Mouse (Mus musculus) right cerebral cortex, postnatal 36 days (tissue): ENCODE data around the gene Odf3l1.

ENCODE experiments used
- DNase-seq, 2 experiments: peaks; one replicate each; pipeline ENCODE4 v3.0.0; 2022; ENCODE audit warnings: low spot score in 2 of 2, mixed read lengths in 1 of 2

The Odf3l1 gene

GRCm38 (mm10) chr9:56881539-56882082 lies 17.1 kb upstream of the Odf3l1 start:
- no peak for DNase-seq

- DNase-seq: no peak
These were observed 16.3 kb upstream of the Odf3l1 start for GRCm38 (mm10) chr9:56880790-56881189.

- DNase-seq: no peak
These were observed 12.8 kb upstream of the Odf3l1 start for GRCm38 (mm10) chr9:56877284-56877683.

- no peak for DNase-seq
These were observed 12.3 kb upstream of the Odf3l1 start for GRCm38 (mm10) chr9:56876784-56877183.

- no peak for DNase-seq
These were observed 8.6 kb upstream of the Odf3l1 start for GRCm38 (mm10) chr9:56873097-56873496.

GRCm38 (mm10) chr9:56872105-56872903 lies 7.8 kb upstream of the Odf3l1 start:
- DNase-seq: no peak

- DNase-seq: no peak
These were observed 6.7 kb upstream of the Odf3l1 start for GRCm38 (mm10) chr9:56871191-56871590.

- DNase-seq: no peak
These were observed 6.3 kb upstream of the Odf3l1 start for GRCm38 (mm10) chr9:56870778-56871177.

- DNase-seq: peak; percentile 87 to 90
These were observed 5.1 kb upstream of the Odf3l1 start for GRCm38 (mm10) chr9:56869552-56869951.

GRCm38 (mm10) chr9:56868292-56868691 lies 3.8 kb upstream of the Odf3l1 start:
- peak; percentile 54 to 70 for DNase-seq

- DNase-seq: no peak
These were observed 2.0 kb upstream of the Odf3l1 start for GRCm38 (mm10) chr9:56866430-56866829.

GRCm38 (mm10) chr9:56865673-56866400 lies 1.4 kb upstream of the Odf3l1 start:
- DNase-seq: no peak

- no peak for DNase-seq
These were observed 353 bp upstream of the Odf3l1 start, which contains the start of gene Cspg4 for GRCm38 (mm10) chr9:56864832-56865231. Gene Cspg4 (plus strand): TSS chr9:56865033.

- DNase-seq: no peak
These were observed 1.6 kb downstream of the Odf3l1 start for GRCm38 (mm10) chr9:56862863-56863262.

GRCm38 (mm10) chr9:56860486-56861269 lies 3.8 kb downstream of the Odf3l1 start:
- DNase-seq: no peak

GRCm38 (mm10) chr9:56860035-56860434 lies 4.4 kb downstream of the Odf3l1 start:
- no peak for DNase-seq

GRCm38 (mm10) chr9:56857463-56857862 lies 7.0 kb downstream of the Odf3l1 start:
- DNase-seq: no peak

GRCm38 (mm10) chr9:56851778-56852177 lies 12.7 kb downstream of the Odf3l1 start:
- no peak for DNase-seq

GRCm38 (mm10) chr9:56850905-56851252 lies 13.6 kb downstream of the Odf3l1 start:
- no peak for DNase-seq

- DNase-seq: no peak
These were observed 14.2 kb downstream of the Odf3l1 start for GRCm38 (mm10) chr9:56850128-56850904.

GRCm38 (mm10) chr9:56847523-56847922 lies 17.0 kb downstream of the Odf3l1 start:
- peak; percentile 59 to 73 for DNase-seq
